Mouse (Mus musculus): Measurements from ENCODE around the gene Cntnap2.

Gene Cntnap2

DNA sequence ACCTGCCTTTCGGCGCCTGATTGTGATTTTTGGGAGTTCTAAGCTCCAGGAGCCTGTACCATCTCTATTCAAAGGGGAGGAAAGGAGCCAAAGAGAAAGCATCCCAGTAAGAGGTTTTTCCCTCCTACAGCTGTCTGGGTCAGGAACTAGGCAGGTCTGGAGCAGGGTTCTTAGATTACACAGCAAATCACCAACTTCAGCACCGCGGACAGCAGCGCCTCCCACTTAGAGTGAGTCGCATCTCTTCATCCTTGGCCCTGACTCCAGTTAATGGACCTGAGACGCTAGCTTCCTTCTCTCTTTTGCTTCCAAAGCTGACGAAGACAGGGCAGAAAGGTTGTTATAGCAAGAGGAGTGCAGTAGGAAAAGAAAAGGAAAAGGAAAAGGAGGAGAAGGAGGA lies at the start of gene Cntnap2:
Gene Cntnap2, plus strand, starts transcription at position 267 of the 400 bp plus-strand sequence.
- peak; percentile 44 to 46 for DNase-seq

DNA sequence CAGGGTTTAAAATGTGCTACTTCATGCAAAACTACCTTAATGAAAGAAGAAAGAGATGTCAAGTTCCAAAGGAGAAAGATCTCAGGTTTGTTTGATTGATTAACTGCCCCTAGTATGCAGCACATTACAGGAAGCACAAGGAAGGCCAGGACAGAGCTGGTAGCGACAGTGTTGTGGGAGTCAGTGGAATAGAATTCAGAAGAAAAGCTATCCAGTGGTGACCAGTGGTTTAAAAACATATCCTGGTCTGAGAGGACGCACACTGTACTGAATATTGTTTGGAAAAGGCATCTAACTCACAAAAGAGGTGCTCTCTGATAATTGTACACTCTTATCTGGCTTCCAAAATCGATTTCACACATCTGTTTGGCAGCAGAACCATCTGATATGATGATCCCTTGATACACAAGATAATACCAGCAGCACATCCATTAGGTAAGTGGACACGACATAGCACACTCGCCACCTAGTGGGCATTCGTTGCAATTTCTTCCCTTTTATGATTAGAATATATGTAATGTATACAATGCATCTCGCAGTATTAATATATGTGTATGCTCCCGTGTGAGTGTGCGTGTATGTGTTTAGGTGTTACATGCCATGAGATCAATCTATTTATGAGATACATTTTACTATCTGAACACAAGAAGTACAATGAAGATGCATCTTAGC lies 33.0 kb upstream of the Cntnap2 start:
- DNase-seq, result peak in 1 of 2 experiments; percentile 33

DNA sequence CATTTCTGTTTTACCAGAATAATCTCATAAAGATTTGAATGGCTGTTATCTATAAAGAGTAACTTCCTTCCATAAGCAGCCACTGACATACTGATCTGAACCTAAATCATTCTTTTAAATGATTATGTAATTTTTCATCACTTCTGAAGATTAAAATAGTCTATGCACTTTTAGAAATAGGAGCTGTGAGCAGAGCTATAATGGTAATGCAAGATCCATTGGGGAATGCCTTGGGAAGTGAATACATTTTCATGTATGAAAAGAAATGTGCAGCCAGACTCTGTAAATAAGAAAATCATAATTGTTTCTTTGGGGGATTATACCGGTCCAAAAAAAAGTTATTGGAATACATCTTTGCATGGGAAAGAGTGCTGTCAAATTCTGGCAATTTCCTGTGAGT lies 19.7 kb upstream of the Cntnap2 start:
- DNase-seq, result no peak

DNA sequence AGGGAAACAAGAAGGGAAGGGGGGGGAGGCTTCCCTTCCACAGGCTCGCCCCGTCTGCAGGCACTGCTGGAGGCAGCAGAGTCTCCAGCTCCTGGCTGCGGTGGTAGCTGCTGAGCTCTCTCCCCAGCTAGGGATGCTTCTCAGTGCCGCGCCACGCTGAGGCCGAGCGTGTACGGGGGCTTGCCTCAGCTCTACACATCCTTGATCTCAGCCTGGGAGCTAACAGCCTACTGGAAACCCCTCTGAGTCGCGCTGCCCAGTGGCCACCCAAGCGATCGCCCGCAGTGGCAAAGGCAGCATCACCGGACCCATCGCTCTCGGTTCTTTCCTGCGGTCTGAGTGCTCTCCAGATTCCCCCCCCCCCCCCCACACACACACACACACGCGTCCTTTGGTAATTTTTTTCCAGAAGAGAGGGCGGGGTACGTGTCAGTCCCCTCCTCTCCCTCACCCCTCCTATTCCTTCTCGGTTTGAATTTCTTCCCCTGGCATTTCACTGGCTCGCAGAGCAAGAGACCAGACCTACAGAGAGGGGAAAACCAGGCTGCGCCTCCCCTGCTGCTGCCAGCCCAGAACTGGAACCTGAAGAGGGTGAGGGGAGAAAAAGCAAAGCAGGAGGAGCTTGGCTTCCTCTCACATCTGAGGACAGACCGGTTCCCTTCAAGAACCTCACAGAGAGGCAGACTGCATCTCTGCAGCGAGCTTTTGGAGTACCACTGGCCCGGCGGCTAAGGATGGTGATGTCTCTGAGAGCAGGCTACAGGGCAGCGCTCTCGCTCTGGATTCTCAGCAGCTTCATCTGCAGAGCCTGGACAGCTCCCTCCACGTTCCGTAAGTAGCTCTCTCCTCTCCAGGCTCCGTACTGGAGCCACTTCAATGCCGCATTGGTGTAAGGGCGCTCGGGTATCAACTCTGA lies 657 bp downstream of the Cntnap2 start:
- DNase-seq, result peak in 1 of 2 experiments; percentile 30

DNA sequence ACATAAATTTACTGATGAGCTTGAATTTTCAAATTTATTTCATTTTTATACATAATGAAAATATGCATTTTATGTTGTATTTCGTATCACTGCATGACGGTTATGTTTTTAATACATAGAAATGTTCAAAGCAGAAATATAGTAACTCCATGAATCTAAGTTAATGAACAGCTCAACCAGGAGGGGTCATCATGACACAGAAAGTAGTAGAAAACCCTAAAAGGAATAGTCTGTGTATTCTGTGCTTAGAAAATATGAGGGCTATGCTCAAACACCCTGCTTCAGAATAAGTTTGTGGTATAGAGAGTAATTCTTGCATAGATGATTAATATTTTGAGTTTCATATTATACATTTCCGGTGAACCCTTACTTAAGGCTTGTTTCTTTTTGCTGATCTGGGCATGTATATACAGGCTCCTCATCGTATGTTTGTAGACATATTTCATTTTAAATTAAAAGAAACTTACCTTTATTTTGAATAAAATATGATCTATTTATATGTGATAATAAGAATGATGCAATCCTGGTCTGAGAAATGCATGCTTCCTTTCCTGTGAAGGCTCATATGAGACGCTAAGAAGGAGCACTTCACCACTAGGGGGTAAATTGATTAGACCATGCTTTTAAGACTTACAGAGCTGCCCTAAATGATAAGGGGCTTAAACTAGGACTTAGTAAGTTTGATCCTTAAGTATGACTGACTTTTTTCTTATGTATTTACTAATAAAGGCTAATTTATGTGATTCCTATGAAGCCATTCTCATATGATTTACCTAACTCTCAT lies 3.2 kb downstream of the Cntnap2 start:
- DNase-seq, result no peak

DNA sequence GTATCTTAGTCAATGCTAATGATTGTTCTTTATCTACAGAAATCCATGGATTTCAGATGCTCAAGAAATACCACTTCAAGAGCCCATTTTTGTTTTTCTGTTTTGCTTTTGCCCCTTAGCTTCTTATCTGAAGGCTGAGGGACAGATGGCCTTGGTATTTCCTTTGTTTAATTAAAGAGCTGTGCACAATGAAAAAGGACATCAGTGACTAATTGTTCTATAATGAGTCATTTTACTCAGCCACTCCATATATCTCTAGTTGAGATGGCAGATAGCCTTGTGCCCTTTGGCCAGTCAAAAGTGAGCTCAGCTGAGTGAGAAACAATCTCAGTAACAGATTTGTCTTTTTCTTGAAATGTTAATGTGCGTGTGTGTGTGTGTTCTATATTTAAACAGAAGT lies 29.1 kb downstream of the Cntnap2 start:
- no peak for DNase-seq

DNA sequence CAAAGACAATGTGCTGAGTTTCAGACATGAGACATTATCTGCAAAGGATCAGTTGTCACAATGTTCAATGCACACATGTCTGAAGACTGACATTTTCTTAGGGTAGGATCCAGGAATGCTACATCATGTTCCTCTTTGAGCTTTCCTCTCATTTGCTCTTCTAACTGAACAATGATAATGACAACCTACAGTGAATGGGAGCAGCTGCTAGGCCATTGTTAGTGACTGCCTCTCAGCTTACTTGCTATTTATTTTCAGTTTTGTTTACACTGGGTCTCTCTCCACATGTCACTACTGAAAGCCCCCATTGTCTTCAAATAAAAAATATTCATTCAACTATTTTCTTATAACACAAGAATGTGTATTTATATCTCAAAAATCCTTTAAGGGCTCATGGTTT lies 54.5 kb downstream of the Cntnap2 start:
- DNase-seq, result no peak

DNA sequence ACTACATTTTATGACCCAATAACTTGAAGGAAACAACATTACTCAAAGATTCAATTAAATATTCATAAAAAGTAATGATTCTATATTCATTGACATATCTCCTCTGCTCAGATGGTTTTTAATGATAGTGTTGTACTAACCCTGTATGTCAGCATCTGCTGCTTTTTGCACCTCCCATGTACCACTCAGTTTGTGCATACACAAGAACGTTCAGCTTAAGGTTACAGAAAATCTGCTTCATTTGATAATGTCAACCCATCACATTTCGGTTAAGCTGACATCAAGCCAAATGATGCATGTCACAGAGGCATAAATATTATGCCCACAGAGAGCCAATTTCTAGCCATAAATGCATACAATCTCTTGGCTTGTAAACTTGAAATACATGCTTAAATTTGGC lies 85.7 kb downstream of the Cntnap2 start:
- no peak for DNase-seq

DNA sequence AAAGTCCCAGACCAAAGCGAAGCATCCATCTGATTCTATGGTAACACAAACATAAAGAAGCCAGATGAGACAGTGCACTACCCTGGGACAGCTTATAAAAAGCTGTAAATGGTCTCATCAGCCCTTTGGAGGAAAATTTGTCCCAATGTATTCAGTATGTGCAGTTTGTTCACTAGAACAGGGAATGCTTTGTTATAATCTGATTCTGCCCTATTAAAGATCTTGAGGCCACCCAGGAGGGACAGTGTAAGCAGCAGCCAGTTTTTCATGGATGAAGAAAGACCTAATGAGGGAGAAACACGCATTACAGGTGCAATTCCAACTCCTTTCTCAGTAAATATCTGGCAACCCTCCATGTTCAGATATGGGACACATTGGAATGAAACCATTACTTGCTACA lies 145.9 kb downstream of the Cntnap2 start:
- DNase-seq, result no peak

DNA sequence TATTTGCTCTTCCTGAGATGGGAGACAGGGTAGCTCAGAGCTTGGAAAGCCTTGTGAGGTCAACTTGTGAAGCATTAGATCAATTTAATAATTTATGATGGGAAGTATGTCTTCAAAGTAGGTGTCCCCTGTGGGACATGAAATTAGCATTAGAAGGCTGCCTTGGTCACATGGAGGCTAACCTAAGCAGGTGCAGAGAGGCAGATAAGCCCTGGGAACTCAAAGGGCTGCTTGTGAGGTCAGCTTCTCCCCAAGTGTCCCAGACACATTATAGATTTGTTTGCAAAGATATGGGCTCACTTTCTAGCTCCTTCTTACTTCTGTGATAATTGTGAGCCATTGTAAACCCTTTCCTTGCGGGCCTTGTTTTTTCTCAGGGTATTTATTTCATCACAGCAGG lies 155.2 kb downstream of the Cntnap2 start:
- no peak for DNase-seq

DNA sequence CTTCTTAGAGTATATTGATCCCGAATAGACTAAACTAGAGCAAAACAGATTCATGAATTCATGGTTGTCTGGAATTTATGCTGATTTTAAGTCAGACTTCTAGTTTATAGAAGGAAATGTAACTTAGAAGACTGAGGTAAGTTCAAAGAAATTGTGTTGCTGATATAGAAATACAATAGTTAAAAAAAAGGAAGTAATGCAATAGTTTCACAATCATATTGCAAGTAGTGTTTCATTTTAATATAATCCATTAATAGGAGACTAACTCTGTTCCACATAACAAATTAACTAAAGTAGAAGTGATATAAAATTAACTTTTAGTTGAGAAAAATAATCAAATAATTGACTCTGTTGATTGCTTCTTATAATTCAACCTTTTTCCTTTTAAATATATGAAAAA lies 169.8 kb downstream of the Cntnap2 start:
- DNase-seq, result no peak

DNA sequence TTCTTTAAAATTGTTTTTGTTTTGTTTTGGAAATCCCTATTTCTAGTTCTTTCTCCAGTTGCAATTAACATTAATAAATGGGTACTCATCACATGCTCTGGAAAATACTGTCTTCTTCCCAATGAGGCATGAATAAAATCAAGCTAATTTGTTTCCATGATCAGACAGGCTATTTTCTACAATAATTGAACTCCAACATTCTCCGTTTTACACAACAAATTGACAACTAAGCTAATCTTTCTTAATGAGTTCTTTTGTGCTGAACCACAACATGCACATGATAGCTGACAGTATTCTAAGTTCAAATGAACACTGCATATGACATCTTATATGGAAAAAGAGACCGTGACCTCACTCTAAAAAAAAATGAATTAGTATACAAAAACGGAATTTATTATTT lies 173.4 kb downstream of the Cntnap2 start:
- DNase-seq, result no peak

DNA sequence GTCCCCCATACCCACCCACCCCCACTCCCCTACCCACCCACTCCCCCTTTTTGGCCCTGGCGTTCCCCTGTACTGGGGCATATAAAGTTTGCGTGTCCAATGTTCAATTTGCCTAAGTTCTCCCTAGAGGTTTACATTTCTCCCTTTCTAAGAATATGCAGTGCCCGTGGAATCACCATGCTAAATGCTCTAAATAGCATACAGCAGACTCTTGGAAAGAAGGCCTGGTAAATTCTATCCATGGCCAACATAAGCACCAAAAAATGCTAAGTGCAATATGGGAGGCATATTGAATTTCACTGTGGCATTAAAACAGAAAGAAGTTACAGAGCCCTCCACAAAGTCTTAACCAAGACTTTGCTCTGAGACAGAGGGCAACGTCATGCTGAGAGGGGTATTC lies 177.4 kb downstream of the Cntnap2 start:
- no peak for DNase-seq

DNA sequence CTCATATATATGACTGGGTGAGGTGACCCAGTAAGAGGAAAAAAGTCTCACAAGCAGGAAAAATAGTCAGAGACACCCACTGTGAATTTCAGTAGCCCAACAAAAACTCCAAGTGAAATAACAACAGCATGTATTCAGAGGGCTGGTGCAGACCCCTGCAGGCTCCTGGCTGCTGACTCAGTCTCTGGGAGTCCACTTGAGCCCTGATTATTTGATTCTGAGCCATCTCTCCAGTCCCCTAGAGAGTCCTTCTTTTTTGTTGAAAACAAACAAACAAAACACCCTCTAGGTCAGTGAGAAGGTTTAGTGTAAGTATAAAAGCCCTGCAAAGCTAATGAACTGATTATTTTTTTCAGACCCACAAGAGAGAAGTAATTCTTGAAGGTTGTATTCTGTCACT lies 179.0 kb downstream of the Cntnap2 start:
- DNase-seq, result no peak

DNA sequence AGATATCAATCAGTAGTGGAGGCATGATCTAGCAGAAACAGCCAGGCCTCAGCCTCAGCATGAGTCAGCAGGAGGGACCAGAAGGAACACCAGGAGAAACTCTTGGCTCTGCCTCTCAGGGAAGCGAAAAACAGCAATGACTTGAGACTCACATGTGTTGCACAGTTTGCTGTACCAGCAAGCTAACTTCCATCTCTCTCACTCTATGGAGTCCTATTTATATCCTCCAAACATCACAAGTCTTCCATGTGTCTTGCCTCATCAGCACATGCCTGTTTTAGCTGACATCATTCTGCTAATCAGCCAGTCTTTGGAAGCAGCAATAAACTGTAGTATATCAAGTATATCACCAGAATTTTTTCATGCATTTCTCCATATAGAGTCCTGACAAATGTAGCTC lies 182.1 kb downstream of the Cntnap2 start:
- no peak for DNase-seq

DNA sequence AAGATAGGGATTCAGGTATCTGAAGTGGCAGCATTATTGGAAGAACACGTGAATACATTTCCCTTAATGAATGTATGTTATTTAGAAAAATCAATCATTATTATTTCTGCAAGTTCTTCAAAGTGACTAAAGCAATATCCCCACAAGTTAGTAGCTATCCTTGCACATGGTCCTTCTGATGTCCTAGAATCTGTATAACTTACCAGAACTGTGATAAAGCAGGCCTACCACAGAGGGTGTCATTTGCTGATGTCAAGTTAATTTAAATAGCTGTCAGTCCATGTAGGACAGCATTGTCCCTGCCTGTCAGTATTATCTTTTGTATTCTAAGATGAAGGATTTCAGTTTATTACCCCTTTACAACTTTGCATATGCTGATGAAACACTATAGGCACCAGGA lies 185.5 kb downstream of the Cntnap2 start:
- DNase-seq, result no peak

DNA sequence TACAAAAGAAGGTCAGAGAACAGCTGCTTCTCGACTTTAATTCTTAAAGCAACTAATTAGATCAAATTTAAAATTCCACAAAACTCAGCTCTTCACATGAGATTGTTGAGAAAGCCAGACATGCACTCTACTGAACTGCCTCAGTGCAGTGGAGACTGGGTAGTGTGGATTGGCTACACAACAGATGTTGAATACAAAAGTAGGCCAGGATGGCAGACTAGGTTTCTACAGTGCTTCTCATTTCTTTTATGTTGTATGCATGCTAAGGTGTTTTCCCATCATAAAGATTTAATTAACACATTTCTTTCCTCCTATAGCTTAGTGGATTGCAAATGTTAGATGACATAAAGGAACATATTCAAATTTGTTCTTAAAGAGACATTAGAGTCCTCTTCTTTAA lies 198.9 kb downstream of the Cntnap2 start:
- DNase-seq, result no peak

DNA sequence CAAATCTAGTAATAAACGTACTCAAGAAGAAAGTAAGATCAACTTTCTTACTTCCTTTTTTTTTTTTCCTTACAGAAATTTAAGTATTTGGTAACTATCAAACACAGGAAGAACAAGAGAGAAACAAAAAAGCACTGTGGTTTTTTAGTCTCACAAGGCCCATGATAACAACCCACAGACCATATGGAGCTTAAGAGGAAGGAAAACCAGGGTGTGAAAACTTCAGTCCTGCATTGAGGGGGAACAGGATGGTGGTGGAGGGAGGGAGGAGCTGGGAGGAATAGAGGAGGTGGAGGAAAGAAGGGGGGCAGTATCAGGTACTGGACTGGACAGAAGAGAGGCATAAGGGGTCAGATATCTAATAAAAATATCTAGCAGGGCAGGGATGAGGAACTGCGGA lies 212.4 kb downstream of the Cntnap2 start:
- no peak for DNase-seq

DNA sequence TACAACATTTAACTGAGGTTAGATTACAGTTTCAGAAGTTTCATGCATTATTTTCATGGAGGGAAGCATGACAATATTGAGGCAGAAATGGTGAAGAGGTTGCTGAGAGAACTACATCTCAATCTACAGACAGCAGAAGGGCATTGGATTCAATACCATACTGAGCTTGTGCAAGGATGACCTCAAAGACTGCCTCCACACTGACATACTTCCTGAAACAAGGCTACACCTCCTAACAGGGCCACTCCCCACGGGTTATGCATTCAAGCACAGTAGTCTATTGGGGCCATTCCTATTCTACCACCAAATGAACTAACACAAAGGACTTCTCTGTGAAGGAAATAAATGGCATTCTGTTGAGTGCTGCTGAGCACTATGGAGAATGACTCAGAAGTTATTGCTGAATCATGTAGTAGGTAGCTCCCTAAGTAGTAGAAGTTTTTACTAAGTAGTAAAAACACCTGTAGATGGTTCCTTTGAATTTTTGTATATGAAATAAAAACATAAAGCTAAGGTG lies 214.2 kb downstream of the Cntnap2 start:
- no peak for DNase-seq

DNA sequence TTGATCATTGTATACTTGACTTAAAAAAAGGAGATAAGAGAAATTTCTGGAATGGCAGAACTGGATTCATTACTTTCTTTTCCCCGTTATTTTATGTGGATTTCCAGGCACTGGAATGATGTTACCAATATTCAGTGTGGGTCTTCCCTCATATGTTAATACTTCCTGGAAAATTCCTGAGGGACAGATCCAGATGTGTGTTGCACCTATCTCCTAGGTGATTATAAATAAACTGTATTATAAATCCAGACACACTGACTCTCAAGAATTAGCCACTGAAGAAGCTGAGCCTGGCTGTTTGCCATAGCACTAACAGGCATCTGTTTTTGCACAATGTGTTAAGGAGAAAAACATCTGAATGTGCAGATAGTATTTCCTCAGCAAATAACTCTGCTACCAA lies 231.0 kb downstream of the Cntnap2 start:
- DNase-seq, result no peak

DNA sequence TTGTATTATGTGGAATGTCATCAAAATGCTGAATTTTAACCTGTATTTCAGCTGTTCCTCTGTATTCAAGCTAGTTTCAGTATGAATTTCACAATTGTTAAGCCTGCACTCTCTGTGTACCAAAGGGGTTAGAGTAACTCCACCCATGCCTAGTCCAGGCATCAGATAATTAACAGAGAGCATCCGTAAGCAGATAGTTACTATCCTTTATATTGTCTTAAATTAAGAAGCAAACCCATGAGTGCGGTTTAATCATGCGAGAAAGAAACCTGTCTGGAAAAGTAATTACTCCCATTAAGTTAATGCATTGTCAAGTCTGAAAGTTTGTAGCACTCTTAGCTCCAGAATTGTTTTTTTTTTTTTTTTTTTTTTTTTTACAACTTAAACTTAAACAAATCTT lies 258.3 kb downstream of the Cntnap2 start:
- no peak for DNase-seq

DNA sequence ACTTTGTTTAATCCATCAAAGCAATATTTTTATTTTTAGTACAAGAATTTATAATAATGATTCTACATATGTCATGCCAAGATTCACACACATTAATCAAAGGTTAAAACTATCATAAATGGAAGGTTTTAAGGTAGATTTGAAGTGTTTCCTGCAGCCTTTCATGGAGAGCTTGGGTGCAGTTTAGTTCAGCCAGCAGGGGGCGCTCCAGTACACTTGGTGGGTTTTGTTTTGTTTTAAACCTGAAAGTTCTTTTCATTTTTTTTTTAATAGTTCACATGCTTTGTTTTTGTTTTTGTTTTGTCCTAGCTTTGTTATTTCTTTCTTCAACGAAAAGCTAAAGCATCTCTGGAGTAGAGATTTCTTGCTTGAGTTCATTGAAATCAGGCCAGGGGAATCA lies 264.3 kb downstream of the Cntnap2 start:
- peak; percentile 43 to 68 for DNase-seq

DNA sequence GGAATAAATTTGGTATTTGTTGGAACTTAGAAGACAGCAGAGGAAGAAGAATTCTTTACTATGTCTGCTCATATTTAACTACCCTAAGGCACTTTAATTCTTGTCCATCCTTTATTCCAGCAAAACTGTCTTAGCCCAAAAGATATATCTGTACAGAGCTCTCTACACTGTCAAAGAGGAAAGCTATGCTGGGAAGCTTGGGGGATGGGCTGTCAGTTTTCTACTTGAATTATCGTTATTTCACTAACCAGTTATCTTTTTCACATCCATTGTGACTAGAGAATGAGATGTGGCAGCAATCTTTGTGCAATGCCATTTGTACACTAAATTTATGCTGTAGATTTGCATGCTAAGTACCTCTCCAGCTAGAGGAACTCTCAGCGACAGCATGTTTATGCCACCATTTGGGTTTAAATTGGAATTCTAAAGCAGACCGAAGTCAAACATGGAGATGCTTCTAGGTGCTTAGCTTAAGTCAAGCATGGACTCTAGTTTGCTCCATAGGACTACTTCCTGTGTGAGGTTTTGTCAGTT lies 268.9 kb downstream of the Cntnap2 start:
- DNase-seq, result no peak

Measured in kidney, postnatal 25 days (tissue).